Mouse (Mus musculus) telencephalon, adult 2 months (tissue): ENCODE data around the gene Eef1a2.

Experiments
- DNase-seq: peaks from one replicate; pipeline ENCODE4 v3.0.0-alpha.2; 2011; ENCODE audit warnings: low read depth, low spot score

The Eef1a2 gene

GRCm38 (mm10) chr2:181158471-181158870 is 1.7 kb upstream of the Eef1a2 start:
- DNase-seq, result no peak

- no peak for DNase-seq
Measured at GRCm38 (mm10) chr2:181157716-181158302, 995 bp upstream of the Eef1a2 start.

GRCm38 (mm10) chr2:181157180-181157579 is 366 bp upstream of the Eef1a2 start:
- no peak for DNase-seq

DNA sequence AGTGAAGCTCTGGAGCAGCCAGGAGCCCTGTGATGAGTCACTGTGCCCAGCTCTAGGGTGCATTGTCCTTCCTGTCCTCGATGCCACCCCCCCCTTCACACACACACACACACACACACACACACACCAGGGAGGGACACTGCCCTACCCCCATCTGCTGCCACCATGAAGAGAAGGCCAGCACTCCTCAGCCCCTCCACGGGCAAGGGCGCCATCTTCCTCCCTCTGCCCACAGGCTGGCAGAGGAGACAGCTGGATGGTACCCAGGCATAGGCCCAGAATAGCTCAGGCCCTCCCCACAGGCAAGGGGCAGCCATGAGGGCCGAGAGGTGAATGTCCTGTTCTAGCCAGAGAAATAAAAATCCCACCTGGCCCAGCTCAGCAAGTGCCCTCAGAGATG is 1.0 kb downstream of the Eef1a2 start:
- no peak for DNase-seq

- no peak for DNase-seq
Measured at GRCm38 (mm10) chr2:181154831-181155415, 1.9 kb downstream of the Eef1a2 start.

DNA sequence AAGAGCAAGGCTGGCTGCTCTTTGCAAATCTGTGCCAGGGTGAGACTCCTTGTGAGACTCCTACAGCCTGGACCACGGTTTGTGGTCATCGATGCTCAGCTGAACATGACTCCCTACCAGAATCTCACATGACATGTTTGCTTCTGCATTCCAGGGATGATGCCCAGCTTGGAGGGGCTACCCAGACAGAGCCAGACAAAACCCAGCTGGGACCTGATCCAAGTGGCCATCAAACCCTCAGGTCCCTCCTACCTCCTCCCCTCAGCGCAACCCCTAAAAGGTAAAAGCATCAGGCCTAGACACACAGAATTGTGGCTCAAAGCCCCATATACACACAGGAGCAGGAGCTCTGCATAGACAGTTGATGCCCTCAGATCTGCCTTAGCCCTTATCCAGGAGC is 2.5 kb downstream of the Eef1a2 start:
- no peak for DNase-seq

GRCm38 (mm10) chr2:181153837-181154236 is 3.0 kb downstream of the Eef1a2 start:
- DNase-seq, result no peak

GRCm38 (mm10) chr2:181153131-181153530 is 3.7 kb downstream of the Eef1a2 start:
- no peak for DNase-seq

DNA sequence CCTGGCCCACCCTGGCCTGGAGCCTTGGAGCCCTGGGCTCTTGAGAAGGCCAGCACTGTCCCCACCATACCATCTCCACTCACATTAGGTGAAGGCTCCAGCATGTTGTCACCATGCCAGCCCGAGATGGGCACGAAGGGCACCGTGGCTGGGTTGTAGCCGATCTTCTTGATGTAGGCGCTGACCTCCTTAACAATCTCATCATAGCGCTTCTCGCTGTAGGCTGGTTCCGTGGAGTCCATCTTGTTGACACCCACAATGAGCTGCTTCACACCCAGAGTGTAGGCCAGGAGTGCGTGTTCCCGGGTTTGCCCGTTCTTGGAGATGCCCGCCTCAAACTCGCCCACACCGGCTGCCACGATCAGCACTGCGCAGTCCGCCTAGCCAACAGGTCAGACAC is 4.1 kb downstream of the Eef1a2 start:
- DNase-seq, result no peak

DNA sequence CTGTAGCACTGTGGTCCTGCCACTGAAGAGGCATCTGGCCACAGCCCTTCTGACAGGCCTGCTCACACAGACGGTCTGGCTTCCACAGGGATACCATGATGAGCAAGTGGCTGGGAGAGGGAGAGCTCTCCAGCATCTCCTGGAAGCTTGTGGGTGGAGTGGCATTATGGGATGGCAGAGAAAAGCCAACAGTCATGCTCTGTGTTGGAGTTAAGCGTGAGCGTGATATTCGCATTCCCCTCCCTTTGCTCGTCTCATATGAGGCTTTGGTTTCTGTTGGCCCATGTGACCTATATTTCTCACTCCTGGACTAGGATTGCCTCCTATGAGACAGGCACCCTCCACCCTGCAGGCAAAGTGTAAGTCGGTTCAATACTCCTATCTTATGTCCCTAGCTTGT is 6.5 kb downstream of the Eef1a2 start:
- DNase-seq, result peak; percentile 78

DNA sequence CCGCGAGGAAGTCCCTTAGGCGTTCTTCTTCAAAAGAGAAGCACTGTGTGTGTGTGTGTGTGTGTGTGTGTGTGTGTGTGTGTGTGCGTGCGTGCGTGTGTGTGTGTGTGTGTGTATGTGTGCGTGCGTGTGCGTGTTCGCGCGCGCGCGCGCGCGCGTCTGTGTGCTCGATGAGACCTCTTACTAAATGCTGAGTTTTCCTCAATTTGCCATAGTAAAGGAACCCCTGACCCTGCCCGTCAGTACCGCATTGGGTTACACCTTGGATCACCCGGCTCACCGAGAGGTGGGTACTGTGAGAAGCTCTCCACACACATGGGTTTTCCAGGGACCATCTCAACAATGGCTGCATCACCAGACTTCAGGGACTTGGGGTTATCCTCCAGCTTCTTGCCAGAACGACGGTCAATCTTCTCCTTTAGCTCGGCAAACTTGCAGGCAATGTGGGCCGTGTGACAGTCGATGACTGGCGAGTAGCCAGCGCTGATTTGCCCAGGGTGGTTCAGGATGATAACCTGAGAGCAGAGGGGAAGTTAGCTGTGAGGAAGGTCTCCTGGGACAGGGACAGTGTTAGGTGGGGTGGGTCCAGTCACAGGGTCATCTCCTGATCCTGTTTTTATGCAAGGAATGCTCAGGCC is 8.4 kb downstream of the Eef1a2 start:
- no peak for DNase-seq

DNA sequence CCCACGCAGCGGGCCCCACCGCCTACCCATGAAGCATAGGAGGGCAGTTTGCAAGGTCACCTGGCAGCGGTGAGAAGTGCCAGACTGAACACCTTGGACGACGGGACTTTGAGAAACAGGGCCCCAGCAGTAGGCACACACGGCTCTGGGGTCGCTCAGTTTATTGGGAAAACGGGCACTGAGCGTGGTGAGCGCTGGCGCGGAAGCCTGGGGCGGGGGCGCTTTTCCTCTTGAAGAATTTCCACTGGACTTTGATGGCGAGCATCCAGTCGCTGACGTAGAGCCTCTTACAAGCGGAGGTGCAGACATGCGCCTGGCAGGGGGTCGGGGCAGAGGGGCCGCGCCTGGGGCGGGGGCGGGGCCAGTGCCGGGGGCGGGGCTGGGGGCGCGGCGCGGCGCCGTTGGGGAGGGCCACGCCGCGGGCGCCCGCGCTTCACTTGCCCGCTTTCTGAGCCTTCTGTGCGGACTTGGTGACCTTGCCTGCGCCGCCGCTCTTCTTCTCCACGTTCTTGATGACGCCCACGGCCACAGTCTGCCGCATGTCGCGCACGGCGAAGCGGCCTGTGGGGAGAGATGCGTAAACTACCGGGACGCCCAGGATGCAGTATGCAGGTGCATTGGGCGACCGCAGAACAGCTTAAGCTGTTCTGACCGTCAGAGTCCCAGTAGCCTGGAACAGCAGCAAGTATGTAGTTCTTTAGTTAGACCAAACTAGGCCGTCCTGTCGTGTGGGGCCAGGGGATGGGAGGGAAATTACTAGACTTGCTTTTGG is 9.1 kb downstream of the Eef1a2 start:
- DNase-seq, result no peak

- no peak for DNase-seq
Measured at GRCm38 (mm10) chr2:181146976-181147545, 9.8 kb downstream of the Eef1a2 start.

DNA sequence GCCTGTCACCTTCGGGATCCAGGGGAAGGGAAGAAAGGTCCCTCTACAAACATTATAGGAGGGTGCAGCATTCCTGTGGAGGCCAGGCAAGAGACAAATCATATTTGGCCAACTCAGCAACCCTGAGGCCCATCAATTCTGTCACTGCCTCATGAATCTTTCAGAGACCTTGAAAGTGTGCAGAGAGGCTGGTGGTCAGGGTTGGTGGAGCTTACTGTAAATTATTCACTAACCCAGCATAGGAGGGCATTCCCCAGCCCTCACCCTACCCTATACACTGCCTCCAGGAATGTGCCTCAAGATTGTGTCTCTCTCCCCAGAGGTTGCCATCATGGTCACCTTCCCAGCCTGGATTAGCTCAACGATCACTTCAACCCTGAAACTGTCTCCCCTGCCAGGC is 12.1 kb downstream of the Eef1a2 start:
- DNase-seq, result no peak

DNA sequence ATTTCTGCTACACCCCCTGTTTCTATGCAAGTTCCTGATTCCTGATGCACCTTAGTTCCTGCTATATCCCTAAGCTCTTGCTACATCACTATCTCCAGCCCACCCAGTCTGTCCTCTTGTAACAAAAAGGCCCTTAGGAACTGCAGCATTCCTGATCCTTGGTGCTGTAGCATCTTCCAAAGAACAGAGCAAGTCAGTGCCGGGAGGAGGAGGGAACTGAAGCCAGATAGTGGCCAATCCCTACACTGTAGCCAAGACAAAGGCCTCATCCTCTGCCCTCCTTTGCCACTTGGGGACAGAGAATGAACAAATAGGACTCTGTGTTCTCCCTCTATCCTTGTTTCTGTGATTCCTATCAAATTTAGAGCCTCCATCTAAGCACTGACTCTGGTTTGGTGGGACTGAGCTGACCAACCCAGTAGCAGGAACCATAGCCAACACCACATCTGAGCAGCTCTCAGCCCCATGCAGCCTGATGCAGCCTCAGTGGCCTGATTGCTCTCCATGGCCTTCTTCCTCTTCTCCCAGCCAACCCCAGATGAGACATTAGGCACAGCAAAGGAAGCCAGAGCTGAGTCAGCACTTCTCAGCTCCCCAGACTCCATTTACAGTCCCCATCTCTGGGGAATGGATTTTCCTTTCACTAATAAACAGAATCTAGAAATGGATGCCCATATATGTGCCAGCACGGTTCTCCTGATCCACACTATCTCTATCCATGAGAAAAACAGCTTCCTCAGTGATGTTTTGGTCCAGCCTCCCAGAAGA is 13.1 kb downstream of the Eef1a2 start:
- DNase-seq, result no peak

- DNase-seq, result peak; percentile 86
Measured at GRCm38 (mm10) chr2:181142703-181143135, 14.1 kb downstream of the Eef1a2 start.

DNA sequence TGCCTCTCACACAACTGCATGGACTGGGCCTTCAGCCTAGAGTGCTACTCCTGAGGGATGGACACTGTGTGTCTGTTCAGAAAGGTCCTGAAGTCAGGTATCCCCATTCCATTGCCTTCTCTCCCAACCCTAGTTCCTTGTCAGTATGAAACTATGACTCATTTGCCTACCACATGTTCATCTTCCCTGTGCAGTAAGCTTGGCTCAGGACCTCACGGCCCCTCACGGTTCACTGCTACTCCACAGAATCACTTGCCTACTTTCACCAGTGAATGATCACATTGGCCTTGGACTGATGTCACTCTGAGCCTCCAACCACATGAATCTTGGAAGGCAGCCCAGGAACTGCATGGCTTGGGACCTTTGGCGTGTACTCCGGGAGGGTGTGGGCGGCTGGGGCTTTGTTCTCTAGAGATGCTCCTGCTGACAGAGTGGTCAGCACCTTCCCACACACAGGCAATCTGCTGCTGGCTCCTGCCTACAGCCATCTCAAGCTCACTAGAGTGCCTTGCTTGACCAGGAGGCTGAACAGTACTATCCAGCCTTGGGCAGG is 17.1 kb downstream of the Eef1a2 start:
- no peak for DNase-seq

GRCm38 (mm10) chr2:181136934-181137333 is 19.9 kb downstream of the Eef1a2 start:
- no peak for DNase-seq

- no peak for DNase-seq
Measured at GRCm38 (mm10) chr2:181135446-181135818, 21.4 kb downstream of the Eef1a2 start.

DNA sequence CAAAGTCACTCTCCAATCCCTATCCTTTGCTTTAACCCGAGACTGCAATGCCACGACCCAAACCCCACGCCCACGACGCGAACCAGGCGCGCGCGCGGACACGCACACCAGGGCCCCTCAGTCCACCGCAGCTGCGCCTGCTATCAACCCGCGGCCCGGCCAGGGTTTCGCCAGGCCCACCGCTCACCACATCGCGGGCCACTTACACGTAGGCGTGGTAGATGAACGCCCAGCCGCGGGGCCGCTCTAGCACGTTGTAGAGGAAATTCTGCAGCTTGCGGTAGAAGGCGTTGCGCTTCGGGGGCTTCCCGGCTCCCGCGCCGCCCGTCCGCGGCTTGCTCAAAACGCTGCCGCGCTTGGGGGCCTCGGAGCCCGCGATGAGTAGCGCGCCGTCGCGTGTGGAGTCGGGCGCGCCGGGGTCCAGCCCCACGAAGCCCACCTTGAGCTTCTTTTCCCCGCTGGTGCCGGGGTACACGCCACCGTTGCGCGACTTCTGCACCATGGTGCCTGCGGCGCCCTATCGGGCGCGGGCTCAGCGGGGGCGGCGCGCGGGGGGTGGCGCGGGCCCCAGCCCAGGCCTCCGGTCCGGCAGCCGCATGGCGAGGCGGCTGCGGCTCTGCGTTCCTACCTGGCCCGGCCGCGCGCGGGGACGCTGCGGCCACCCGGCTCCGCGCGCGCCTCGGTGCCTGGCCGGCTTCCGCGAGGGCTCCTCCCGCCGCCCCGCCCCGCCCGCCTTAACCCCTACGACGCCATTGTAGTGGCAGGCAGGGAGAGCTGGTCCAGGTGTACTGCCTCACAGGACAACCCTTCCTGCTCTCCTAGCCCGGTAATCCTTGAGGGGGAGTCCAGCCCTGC is 22.0 kb downstream of the Eef1a2 start, which contains the start of gene Kcnq2:
Kcnq2 (minus strand) TSS at position 710 of the 855 bp plus-strand sequence.
- DNase-seq, result no peak
